Mouse (Mus musculus) liver, adult 2 months (tissue): ENCODE results near the gene Trabd2b. TPM values are rescaled to one million over a fixed set of nuclear protein-coding genes. Genes with fewer than 3 reads are reported as not detected.

ENCODE experiments used
- DNase-seq: peaks from one replicate; pipeline ENCODE4 v3.0.0-alpha.2; 2011; ENCODE audit warnings: low read depth, low spot score; ENCODE audit errors: extremely low read depth
- H3K27ac ChIP-seq: fragments of 200-500 bp; replicated peaks from 2 replicates; pipeline ENCODE4 v1.5.1; 2012; ENCODE audit warnings: low read depth, mild to moderate bottlenecking, control low read depth, inconsistent platforms, low read length; ENCODE audit not compliant: insufficient read depth
- H3K27me3 ChIP-seq: fragments of 200-500 bp; 2 replicates; pipeline ENCODE4 v1.6.1; 2012; ENCODE audit warnings: mild to moderate bottlenecking, moderate library complexity, low read length, inconsistent platforms; ENCODE audit not compliant: control insufficient read depth, insufficient read depth
- H3K36me3 ChIP-seq: fragments of 200-500 bp; 2 replicates; pipeline ENCODE4 v1.6.1; 2012; ENCODE audit warnings: low read length, inconsistent platforms; ENCODE audit not compliant: control insufficient read depth, insufficient read depth
- H3K4me1 ChIP-seq: fragments of 200-500 bp; 2 replicates; pipeline ENCODE4 v1.6.1; 2011; ENCODE audit warnings: low read length; ENCODE audit not compliant: control insufficient read depth, insufficient read depth
- H3K4me3 ChIP-seq: fragments of 200-500 bp; 2 replicates; pipeline ENCODE4 v1.5.1; 2011; ENCODE audit warnings: low read depth, mild to moderate bottlenecking, control low read depth, low read length, moderate library complexity; ENCODE audit not compliant: insufficient read depth
- H3K79me2 ChIP-seq: fragments of 200-500 bp; 2 replicates; pipeline ENCODE4 v1.6.1; 2012; ENCODE audit warnings: inconsistent platforms, mild to moderate bottlenecking, low read length, moderate library complexity; ENCODE audit not compliant: control insufficient read depth, insufficient read depth
- H3K9ac ChIP-seq: fragments of 200-500 bp; 2 replicates; pipeline ENCODE4 v1.6.1; 2012; ENCODE audit warnings: low read depth, mild to moderate bottlenecking, control low read depth, inconsistent platforms, low read length
- CTCF ChIP-seq: fragments of 200-500 bp; IDR thresholded peaks from 2 replicates; pipeline ENCODE4 v1.5.1; 2011; ENCODE audit warnings: low read depth, low read length, control low read depth
- POLR2A ChIP-seq: fragments of 200-500 bp; IDR thresholded peaks from 2 replicates; pipeline ENCODE4 v1.6.1; 2011; ENCODE audit warnings: low read length, control low read depth; ENCODE audit not compliant: insufficient read depth; ENCODE audit errors: extremely low read depth
- WGBS: fragments of 180-500 bp; shearing (Covaris S2); methylation state at CpG from one replicate; pipeline ENCODE4 v1.1.7; 2018; 5-methylcytosine and 5-hydroxymethylcytosine counted together
- polyA plus RNA-seq: library from polyadenylated mRNA; depleted of rRNA; stranded (reverse); fragments of >200 nt; gene quantifications from 2 replicates; pipeline ENCODE4 v1.2.3, GENCODE M21; 2012
- total RNA-seq: library from RNA; depleted of rRNA; stranded (reverse); fragments of >200 nt; gene quantifications from 2 replicates; pipeline ENCODE4 v1.2.3, GENCODE M21; 2014

Trabd2b gene
- total and polyA plus RNA-seq, 2 experiments, result 0.09 to 0.10 TPM

DNA sequence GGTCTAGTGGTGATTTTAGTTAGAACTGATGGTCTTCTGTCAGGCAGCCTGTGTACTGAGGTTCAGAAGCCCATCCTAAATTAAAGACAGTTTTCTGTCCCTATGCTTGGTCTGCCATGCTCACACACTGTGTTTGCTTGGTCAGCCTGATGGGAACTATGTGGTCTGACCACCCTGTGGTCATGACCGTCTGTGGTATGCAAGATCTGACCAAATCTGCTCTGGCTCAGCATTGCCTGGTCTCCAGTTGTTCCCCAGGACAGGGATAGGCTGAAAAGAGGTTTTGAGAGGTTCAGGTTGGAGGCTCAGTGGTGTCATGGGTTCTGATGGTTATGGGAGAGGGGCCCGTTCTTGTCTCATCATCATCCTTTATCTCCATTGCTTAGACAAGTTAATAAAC is 13.6 kb downstream of the Trabd2b start:
- Histone ChIP-seq H3K4me3 (no peak overlapping the region), H3K4me1 (no peaks in the 10 kb centered on the region; the same call in 1 of the 2 replicates), H3K27me3 (no peaks in the 10 kb centered on the region), H3K36me3 (no peaks in the 10 kb centered on the region), H3K27ac (no peak overlapping the region), H3K79me2 (no peaks in the 10 kb centered on the region), H3K9ac (no peak overlapping the region)
- DNase-seq, result no peak
- no peak for TF ChIP-seq CTCF
- no peak for TF ChIP-seq POLR2A
- 74% methylated on average over 2 of the region's 2 CpGs for WGBS

DNA sequence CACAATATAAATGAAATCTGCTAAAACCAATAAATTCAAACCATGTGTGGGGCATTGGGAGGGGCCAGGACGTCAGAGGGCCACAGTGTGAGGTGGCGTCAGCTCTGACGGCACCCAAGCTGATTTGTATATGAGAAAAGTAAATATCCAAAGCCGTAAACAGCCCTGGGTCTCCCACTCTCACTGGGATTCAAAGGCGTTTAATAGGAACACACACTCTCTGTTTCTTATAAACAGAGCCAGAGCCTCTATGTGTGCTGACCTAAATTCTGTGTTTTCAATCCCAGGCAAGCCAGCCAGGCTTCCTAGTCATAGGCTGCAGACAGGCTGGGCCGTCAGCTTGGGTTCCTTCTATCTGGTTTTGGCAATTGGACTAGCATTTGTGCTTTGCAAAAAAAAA is 16.6 kb downstream of the Trabd2b start:
- no peaks in the 10 kb centered on the region for H3K27me3 ChIP-seq
- no peaks in the 10 kb centered on the region for H3K4me1 ChIP-seq
- no peaks in the 10 kb centered on the region for H3K36me3 ChIP-seq
- no peak overlapping the region for H3K4me3 ChIP-seq
- no peak for DNase-seq
- 49% methylated on average over 6 of the region's 6 CpGs for WGBS
- H3K79me2 ChIP-seq, result no peaks in the 10 kb centered on the region
- H3K9ac ChIP-seq, result no peak overlapping the region
- H3K27ac ChIP-seq, result no peak overlapping the region
- no peak for TF ChIP-seq POLR2A
- no peak for TF ChIP-seq CTCF

DNA sequence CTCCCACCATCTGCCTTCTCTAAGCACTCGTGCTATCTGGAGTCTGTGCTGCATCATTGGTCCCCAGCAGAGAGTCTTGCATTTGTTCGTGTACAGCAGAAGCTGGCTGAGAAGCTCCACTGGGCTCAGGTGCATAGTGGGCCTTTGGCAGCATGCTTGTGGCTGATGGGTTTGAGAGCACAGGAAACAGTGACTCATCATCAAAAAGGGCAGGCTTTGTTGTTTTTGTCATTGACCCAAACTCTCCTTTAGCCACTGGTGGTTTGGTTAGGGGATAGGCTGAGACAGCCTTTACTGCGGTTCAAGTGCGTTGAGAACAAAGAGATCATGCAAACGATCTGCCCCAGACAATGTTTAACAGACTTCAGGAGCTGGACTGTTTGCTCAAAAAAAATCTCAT is 19.3 kb downstream of the Trabd2b start:
- Histone ChIP-seq H3K36me3 (no peaks in the 10 kb centered on the region), H3K9ac (no peak overlapping the region), H3K27me3 (no peaks in the 10 kb centered on the region), H3K79me2 (no peaks in the 10 kb centered on the region), H3K4me1 (no peaks in the 10 kb centered on the region), H3K4me3 (no peak overlapping the region), H3K27ac (no peak overlapping the region)
- no peak for DNase-seq
- 41% methylated on average over 5 of the region's 5 CpGs for WGBS
- TF ChIP-seq CTCF (no peak), POLR2A (no peak)

DNA sequence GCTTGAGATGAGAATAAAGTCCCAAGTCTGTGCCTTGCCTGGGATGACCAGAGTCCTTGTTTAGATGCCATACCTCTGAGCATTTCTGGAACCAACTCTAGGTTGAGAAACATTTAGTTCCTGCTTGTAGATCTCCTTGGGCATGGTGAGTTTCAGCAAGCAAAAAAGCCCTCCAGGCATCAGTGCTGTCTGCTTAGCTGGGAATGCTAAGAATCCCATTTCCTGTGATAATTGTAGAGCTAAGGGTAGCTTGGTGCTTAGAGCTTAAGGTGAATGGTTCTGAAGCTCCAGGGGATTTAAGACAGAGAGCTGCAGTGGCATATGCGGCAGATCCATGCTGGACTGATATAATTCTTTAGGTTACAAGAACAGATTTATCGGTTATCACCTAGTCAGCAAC is 26.2 kb downstream of the Trabd2b start:
- Histone ChIP-seq H3K4me3 (no peak overlapping the region), H3K4me1 (no peaks in the 10 kb centered on the region), H3K9ac (no peak overlapping the region), H3K27me3 (no peaks in the 10 kb centered on the region), H3K79me2 (no peaks in the 10 kb centered on the region), H3K36me3 (no peaks in the 10 kb centered on the region), H3K27ac (no peak overlapping the region)
- 88% methylated on average over 2 of the region's 2 CpGs for WGBS
- TF ChIP-seq CTCF (no peak), POLR2A (no peak)
- DNase-seq, result no peak

DNA sequence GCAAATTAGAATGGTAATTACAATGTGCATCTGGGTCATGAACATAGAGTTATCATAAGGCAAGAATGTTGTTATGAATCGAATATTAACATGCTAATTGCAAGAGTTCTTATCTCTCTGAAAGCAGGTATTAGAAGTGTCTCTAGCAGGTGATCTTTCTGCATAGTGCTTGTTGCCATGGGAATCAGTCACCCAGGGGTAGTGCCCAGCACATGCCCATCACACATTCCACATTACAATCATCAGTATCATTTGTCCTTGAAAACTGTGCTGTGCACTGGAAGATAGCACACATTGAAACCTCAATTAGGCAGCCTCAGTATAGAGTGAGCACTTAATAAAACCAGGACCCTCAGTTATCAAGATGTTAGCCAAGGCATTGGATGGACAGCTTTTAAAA is 26.9 kb downstream of the Trabd2b start:
- Histone ChIP-seq H3K27ac (no peak overlapping the region), H3K79me2 (no peaks in the 10 kb centered on the region), H3K9ac (no peak overlapping the region), H3K27me3 (no peaks in the 10 kb centered on the region), H3K36me3 (no peaks in the 10 kb centered on the region), H3K4me1 (no peaks in the 10 kb centered on the region), H3K4me3 (no peak overlapping the region)
- TF ChIP-seq POLR2A (no peak), CTCF (no peak)
- WGBS, result 66% methylated on average over 1 of the region's 1 CpGs
- no peak for DNase-seq

DNA sequence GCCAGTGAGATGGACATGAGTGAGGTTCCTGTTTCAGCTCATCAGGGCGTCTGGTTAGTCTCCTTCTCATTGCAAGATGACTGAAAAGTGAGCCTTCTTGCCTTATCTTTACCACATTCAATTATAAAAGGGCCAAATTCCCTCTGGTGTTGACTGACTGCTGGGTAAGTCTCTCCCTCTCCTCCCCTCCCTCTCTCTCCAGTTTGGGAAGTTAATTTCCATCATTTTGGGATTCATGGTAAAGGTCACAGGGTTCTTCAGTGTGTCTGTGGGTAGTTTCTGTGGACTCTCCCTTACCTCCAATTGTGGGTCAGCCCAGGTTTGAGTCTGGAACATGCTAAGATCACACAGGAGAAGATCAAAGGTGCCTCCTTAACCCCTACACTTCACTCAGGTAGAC is 28.2 kb downstream of the Trabd2b start:
- 27% methylated on average over 1 of the region's 1 CpGs for WGBS
- no peak for DNase-seq
- H3K36me3 ChIP-seq, result no peaks in the 10 kb centered on the region
- no peaks in the 10 kb centered on the region for H3K79me2 ChIP-seq
- H3K27me3 ChIP-seq, result no peaks in the 10 kb centered on the region
- no peak overlapping the region for H3K27ac ChIP-seq
- TF ChIP-seq CTCF (no peak), POLR2A (no peak)
- H3K9ac ChIP-seq, result no peak overlapping the region
- no peaks in the 10 kb centered on the region for H3K4me1 ChIP-seq
- H3K4me3 ChIP-seq, result no peak overlapping the region
